Mouse (Mus musculus) brain, embryonic 14.5 days (tissue): ENCODE data around the gene Dcst2.

Experiments
- CTCF ChIP-seq: fragments of 200-500 bp; IDR thresholded peaks from 2 replicates; pipeline ENCODE4 v1.5.1; 2012; ENCODE audit warnings: inconsistent platforms, mild to moderate bottlenecking, moderate library complexity, borderline replicate concordance; ENCODE audit not compliant: insufficient read depth, insufficient read length; ENCODE audit errors: extremely low read depth
- POLR2A ChIP-seq: fragments of 200-500 bp; IDR thresholded peaks from 2 replicates; pipeline ENCODE4 v1.6.1; 2012; ENCODE audit warnings: mild to moderate bottlenecking, inconsistent platforms, borderline replicate concordance; ENCODE audit not compliant: poor library complexity, insufficient read depth, insufficient read length, severe bottlenecking; ENCODE audit errors: extremely low read depth

- TF ChIP-seq POLR2A (no peak), CTCF (no peak)
Measured at GRCm38 (mm10) chr3:89417131-89417530, 55.4 kb downstream of the Dcst2 start.
